Mouse (Mus musculus): Measurements from ENCODE around the gene Akr1b8. TPM values are rescaled to one million over a fixed set of nuclear protein-coding genes. Genes with fewer than 3 reads are reported as not detected.
"Not testable (repeated sequence)": the region's sequence is repeated elsewhere in the genome, so short reads cannot be mapped to it uniquely, and the experiment has no call there.

The Akr1b8 gene
- total RNA-seq, 2 experiments from 2014 or later: 0.28 to 1.2 TPM

DNA sequence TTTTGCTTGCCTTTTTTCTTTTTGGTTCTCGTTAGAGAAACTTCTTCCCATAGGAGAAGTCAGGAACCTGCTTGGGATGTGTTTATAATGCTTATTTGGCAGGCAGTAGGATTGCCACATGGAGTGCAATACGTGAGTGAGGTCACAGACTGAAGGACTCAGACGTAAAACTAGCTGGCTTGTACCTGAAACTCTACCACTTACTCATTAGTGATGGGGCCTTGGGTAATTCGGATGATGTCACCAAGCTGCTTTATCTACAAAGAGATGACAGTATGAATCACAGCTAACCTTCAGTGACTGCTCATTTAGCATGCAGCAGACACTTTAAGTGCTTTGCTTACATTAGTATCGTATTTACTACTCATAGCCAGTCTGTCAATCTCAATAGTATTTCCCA is 42.0 kb downstream of the Akr1b8 start:
- intact Hi-C loops (cut with DNase I): no loop called here
- no peak for DNase-seq

DNA sequence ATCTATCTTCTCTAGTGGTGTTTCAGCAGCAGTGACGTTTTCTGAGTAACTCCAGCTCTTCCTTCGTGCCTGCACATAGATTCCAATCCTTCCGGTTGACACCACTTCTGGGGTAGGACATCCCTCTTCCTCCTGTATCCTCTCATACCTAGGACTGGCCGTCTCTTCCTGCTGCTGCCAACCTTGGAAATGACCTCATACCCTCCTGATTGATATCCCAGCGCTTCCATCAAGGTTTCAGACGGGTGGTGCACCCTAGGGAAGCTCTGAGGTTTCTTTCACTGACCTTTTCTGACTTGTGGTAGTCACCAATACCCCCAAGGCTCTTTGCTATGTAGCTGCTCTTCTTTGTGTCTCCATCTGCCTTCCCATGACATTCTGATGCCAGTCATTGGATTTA is 44.5 kb downstream of the Akr1b8 start:
- no peak for DNase-seq
- intact Hi-C loops (cut with DNase I): no loop called here

DNA sequence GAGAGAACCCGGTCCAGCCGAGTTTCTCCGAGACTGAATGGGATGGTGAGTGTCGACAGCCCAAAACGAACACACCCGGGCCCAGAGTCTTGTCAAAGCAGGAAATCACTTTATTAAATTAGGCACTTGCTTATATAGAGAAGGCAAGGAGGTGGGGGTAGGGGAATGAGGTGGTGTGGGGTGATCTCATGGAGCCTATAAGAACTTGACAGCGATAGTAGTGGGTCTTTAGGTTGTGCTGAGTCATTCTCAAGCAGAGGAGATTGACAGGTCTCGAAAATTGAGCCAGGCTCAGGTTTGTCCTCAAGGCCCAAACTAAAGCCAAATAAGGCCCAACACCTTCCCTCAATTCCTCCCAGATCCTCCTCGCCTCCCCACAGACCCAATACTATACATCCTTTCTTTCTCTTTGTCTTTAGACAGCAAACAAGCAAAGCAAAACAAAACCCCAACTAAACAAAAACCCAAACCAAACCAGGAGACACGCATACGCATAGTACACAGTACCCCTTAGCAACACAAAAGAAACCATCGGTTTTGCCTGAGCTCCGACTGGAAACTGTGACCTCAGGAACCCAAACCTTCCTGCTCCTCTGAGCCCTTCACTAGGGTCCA is 45.8 kb downstream of the Akr1b8 start:
- DNase-seq: no peak
- intact Hi-C loops (cut with DNase I): no loop called here

DNA sequence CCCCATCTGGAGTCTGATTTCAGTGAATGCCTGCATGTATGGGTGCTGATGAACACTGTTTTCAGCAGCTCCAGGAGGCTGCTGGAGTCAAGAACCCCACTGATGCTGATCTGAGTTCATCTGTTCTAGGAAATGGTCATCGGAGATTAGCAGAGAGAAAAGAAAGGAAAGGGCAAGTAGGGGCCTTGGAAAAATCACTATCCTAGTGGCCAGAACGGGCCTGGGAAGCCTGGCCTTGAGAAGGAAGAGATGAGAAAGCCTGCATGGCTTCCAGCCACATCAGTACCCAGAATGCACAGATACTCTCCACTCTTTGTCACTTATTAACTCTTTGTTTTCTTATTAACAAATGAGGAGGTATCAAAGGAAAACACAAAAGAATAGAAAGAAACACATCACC is 46.8 kb downstream of the Akr1b8 start:
- intact Hi-C loops (cut with DNase I): no loop called here
- no peak for DNase-seq

DNA sequence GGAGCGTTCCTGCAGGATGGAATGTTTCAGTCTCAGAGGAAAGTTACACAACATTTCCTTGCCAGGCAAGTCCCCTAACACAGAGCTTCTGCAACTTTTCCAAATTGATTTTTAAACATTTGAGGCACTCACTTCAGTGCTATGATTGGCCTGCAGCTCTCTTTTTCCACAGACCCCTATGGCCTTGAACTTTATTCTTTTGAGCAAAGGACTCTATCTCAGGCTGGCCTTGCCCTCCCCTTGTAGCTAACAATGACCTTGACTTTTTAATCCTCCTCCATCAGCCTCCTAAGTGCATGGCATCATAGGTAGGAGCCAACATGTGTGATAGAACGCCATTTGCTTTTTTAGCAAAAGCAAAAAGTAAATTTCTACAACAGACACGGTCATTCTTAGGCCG is 52.8 kb downstream of the Akr1b8 start:
- no peak for DNase-seq
- intact Hi-C loops (cut with DNase I): no loop called here

DNA sequence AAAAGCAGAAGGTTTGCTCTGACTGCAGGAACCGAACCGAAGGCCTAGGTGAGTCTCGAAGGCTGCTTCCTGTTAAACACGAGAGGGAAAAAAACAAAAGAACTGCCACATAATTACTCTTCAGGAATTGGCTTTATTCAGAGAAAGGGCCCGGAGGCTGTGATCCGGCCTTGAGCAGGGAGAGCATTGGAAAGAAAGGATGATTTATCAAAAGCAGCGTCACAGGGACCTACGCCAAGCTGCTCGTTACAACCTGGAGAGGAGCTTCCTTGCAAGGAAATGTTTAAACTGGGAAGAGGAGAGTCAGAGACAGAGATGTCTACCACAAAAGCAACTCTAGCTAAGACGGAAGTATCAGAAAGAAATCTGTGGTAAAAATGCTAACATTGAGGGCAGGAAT is 53.5 kb downstream of the Akr1b8 start:
- no peak for DNase-seq
- intact Hi-C loops (cut with DNase I): no loop called here

DNA sequence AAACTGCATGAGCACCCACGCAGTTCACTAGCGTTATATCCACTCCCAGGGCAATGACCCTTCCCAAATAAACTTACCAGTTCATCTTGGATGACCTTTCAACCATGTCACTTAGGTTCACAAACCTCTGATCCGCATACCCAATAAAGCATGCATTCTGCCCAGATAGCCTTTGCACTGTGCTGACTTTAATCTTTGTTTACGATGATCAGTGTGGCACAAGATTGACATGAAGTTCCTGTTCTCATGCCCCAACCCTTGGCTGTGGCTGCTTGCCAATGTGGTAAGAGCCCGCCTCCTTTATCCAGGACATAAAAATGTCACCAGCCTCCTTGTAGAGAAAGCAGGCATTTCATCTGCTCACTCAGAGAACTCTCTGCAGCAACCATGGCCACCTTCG is 58.1 kb downstream of the Akr1b8 start, which contains the start of gene Akr1b7:
Gene Akr1b7 (plus strand): TSS at position 312 of the 400 bp plus-strand sequence.
- no peak for DNase-seq
- intact Hi-C loops (cut with DNase I): no loop called here

DNA sequence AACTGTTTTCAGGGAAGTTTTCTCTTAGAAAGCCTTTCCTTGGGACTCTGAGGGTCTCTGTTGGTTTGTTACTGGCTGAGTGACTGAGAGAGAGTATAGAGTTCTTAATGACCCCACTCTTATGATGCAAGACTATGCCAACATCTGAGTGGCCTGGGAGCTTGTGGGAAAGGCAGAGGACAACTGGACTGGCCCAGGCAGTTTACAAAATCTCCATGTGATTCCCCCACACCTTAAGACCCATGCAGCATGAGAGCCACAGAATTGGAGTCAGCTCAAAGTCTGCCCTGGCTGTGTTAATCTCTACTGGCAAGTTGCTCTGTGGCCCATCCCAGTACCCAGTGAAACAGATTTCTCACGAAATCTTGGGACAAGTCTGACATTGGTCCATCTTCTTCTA is 58.8 kb downstream of the Akr1b8 start:
- intact Hi-C loops (cut with DNase I): no loop called here
- DNase-seq: no peak

DNA sequence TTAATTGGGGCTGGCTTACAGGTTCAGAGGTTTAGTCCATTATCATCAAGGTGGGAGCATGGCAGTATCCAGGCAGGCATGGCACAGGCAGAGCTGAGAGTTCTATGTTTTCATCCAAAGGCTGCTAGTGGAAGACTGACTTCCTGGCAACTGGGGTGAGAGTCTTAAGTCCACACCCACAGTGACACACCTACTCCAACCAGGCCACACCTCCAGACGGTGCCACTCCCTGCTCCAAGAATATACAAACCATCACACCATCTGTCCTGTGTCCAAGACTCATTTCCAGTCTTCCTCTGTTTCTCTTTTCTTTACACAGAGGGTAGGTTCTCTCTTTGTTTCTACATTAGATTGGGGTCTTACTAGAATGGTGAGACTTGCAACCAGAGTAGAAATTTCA is 59.5 kb downstream of the Akr1b8 start:
- intact Hi-C loops (cut with DNase I); DNase-seq: not testable (repeated sequence)

DNA sequence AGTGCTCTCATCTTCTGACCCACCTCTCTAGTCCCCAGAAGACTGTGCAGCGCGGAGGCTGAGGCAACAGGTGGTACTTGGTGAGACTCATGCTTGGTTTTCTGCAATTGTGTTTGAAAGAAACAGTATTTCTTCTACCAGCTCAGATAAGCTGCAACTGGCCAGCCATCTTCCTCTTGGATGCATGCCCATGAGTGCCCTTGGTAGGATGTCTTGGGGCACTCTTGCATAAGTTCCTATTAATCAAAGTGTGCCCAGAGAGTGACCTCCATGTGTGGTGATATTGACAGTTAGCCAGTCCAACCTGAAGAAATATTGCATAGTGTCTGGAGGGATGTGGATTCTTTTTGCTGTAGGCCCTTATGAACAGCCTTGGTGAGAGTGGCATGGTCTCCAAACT is 62.6 kb downstream of the Akr1b8 start:
- intact Hi-C loops (cut with DNase I): no loop called here

More for the DNA sequence above, 62.6 kb downstream of the Akr1b8 start:
- DNase-seq: no peak

Other genes starting within 250 kb of the Akr1b8 start
- 10 to 100 TPM; 35.8 to 36.9 TPM for gene Slc35b4, start 177.0 kb upstream of the Akr1b8 start, total RNA-seq (2021)
- 10 to 100 TPM; 56.1 to 59.4 TPM for gene Akr1b3, start 36.6 kb upstream of the Akr1b8 start, total RNA-seq (2021)
- 10 to 100 TPM in 1 of 2 experiments, 1 to 10 TPM in 1; 9.0 to 10.3 TPM for gene Akr1b10, start 30.1 kb downstream of the Akr1b8 start, total RNA-seq (2021)
- gene Akr1b7, start 58.2 kb downstream of the Akr1b8 start, total RNA-seq (2021): not detected
- gene Bpgm, start 122.1 kb downstream of the Akr1b8 start, total RNA-seq (2021): 10 to 100 TPM; 68.3 to 68.6 TPM
- gene Cald1, start 244.4 kb downstream of the Akr1b8 start, total RNA-seq (2021): 10 to 100 TPM; 27.4 to 30.2 TPM